Mouse (Mus musculus) brain, adult 2 months (tissue): ENCODE measurements around the gene Lrrc8d.

Experiments
- DNase-seq: peaks from one replicate; pipeline ENCODE4 v3.0.0; 2011; ENCODE audit warnings: low read depth, low spot score

Lrrc8d gene

DNA sequence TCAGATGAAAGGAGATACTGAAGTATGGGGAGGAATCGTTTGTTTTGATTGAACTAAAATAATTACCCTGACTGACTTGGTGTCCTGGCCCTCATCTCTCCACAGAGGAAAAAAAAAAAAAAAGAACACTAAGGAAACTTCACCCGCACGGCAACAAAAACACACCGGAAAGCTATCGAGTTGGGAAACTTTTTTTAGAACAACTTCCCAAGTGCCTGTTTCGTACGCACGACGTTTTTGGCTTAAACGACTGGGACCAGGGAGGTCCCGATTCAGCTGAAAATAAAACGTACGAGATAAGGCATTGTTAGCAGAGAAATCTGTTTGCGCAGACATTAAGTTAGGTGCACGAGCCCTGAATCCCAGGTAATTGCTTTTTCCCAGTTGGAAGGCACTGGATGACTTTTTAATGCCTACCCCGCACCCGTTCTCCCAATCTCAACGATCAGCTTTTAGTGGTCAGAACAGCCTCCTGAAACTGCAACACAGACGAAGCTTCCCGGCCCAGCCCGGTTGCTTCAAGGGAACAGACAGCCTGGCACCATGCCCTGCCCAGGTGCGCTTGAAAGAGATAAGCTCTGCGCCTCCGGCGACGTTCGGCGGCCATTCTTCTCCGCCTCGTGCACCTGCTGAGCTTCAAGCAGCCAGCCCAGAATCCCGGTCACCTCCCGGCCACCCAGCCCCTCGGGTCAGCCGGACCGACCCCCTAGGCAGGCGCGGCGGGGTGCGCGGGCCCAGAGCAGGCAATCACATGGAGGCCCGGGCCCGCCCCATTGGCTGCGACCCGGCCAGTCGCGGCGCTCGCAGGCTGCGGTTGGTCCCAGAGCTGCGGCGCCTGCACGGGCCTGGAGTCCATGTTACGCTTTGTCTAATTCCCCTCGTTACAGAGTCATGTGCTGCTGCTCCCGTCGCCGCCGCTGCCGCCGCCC, at the start of gene Lrrc8d:
Gene Lrrc8d (plus strand): TSS at position 829 of the 929 bp plus-strand sequence.
- DNase-seq: peak; percentile 94

DNA sequence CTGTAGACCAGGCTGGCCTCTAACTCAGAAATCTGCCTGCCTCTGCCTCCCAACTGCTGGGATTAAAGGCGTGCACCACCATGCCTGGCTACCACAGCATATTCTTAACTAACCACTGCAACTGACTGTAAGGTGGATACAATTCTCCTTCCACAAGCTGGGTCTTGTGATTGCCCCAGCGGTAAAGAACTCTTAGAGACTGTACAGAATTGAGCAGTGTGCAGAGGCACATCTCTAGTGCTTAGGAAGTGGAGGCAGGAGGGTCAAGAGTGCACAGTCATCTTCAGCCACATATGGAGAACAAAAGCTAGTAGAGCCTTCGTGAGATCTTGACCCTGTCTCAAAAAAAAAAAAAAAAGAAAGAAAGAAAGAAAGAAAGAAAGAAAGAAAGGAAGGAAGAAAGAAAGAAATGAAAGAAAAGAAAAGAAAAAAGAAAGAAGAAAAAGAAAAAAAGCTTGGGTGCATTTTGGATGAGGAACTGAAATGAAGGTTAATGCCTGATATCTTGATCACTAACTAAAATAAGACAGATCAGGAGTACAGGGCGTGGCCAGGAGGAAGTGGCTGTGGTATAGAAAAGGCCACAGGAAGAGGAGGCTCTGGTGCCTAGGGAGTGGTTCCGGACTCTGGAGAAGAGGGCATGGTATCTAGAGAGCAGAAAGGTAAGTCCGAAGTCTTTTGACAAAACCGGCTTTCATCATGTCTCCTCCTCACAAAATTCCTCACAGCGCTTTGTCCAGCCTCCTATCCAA, 48.9 kb upstream of the Lrrc8d start:
- DNase-seq: no peak

DNA sequence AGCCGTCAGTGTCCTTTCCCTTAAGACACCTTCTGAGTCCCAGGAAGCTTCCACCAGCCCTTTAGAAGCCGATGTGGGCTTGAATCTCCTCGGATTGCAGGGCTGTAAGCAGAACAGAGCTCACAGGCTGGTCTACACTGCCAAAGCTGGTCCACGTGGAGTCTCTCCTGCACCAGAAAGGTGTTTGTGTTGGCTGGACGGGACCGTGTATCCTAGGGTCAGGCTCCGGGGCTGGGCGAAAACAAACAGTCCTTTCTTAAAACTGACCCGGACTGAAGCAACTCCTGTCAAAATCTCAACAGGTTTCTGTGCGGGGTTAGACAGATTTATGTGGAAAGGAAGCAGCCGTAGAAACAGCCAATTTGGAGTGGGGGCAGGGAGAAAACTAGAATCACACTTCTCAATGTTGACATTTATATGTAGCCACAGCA, 48.2 kb upstream of the Lrrc8d start:
- no peak for DNase-seq

DNA sequence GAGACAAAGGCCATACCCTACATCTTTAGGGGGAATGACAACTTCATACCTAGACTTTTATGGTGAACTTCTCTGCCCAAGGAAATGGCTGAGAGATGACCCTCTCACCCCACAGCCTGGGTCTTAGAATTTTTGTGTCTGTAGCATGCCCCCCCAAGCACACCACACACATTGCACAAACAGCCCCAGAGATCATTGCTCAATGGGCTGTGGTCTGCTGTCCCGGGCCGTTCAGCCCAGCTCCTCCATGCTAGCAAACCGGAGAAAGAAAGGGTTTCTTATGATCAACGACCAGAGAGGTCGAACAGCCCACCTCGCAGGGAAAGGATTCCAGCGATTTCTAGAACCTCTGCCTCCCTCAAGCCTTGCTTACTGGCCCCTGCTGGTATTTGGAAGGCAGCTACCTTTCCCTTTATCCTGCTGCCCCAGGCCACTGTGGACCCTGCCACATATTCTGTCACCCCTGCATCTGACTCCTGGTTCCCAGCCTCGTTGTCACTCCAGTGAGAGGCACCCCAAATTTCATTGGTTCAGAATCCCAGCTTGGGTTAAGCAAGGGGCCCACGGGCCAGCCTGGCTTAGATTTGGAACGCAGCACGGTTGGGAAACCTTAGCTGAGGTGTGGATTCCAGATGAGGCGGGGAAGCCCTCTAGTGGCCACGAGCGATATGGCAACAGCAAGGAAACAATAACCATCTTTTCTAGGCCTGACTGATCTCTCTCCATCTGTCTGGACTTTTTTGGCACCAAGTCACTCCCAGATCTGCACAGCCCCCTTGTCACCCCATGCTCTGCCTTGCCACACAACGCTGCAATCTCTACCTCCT, 45.3 kb upstream of the Lrrc8d start:
- peak; percentile 85 for DNase-seq

DNA sequence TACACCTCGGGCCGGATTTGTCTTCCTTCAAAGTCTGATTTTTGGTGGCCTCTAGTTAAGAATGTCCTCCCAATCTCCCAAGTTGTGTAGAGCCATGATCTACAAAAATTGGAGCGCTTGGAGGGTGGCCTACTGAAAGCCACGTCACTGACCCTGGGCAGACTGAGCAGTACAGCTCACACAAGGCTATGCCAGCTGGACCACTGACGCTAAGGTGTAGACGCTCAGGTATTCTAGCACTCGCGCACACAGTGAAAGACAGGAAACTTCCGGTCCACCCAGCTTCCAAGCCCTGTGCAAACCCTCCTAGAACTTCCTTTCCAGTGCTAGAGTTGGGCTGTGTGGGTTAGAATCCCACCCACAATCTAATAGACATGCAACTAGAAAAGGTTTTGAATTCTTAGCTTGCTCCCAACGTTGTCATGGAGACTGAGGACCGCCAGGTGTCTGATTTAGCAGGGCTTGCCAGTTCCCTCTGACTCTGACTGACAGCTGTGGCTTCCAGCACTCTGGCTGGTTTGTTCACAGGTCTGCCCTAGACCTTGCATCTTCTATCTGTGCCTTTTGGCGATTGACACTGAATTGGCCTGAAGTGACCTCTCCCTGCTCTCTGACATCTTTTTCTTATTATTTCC, 44.6 kb upstream of the Lrrc8d start:
- peak; percentile 53 for DNase-seq

DNA sequence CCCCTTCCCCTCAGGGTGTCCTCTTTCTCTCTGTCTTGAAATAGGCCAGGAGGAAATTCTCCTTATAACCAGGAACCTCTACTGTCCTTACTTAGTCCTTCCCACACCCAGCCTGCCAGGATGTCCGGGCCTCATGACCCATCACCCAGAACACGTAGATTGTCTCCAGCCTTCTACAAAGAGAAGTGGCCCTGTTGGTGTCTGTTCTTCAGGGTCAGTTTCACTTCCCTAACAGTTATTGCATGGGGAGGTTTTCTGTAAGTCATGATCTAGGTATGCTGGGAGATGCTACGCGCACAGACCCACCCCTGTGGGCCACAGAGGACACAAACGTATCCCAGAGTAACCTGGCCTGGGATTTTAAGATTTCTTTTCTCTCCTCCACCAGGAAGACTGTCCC, 37.9 kb upstream of the Lrrc8d start:
- DNase-seq: no peak

DNA sequence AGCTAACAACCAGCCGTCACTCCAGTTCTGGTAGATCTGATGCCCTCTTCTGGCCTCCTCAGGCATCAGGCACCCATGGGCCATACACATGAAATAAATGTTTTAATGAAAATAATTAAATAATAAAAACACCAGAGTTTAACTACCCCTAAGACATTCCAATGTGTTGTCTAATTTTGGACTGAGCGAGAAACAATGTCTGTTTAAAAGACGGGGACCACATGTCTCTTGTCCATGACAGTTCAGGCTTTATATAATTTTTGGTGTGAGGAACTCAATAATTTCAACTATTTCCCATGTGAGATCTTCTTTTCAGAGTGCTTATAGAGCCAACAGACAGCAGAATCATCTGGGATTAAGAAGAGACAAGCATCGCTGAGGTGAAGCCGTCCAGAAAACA, 32.8 kb upstream of the Lrrc8d start:
- DNase-seq: no peak

DNA sequence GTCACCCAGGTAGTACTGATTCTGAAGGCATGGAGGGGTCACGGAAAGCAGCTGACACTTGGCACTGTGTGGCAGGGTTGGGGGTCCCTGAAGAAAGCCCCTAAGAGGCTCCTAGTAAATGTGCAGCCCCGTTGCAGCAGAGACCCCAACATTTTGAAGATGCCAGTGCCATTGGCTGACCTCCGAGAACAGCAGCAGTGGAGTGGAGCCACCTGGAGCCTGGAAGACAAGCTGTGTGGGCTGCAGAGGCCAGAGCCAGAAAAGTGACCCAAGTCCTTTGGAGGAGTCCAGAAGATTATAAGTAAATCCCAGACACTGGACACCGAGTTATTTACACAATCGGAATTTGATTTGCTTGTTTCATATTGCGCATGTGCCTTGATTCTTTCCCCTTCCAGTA, 32.4 kb upstream of the Lrrc8d start:
- no peak for DNase-seq

DNA sequence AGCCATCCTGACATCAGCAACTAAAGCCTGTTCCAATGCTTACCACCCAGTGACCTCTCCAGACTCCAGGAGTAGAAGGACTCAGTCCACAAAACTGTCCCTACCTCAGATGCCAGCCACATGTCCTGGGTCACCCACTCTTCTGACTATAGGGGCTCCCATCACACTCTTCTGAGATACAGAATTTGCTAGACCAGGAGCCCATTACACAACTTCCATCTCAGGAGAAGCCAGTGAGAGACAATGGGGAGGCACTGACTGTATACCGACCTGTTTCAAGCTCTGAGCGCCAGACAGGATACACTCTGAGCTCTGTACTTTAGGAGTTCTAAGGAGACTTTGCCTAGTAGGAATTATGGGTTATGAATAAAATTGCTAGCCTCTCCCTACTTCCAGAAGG, 30.7 kb upstream of the Lrrc8d start:
- DNase-seq: no peak

DNA sequence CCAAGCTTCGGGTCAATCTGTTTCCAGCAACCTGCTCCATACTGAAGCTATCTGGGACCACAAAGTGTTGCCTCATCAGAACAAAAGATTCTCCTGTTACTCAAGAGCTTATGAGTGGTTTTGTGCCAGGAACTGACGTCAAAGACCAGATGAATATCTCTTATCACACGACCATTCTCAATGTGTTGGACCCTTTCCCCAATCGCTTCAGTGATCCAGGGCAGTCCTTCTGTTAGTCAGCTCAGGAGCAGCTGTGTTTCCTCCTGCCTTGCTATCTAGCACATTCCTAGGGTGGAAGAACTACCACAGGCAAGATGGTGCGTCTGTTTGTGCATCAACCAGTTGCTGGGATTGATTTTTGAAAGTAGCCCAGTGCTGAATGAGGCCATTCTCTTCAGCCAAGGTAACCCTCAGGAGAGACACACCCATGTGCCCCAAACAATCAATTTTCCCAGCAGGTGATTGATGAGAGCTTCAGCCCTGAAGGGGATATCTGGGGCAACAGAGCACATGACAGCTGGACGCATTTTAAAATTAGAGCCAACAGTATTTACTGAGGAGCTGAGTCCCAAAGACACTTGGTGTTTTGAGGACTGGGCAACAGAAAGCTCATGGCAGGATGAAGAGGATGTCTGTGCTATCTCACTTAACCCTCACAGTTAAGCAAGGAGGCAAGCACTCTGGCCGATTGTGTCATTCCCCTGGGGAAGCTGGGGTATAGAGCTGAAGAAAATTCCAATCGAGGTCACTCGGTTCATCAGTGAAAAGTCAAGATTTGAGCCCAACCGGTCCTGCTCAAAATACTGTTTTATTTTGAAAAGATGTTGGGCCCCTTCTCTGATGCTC, 30.0 kb upstream of the Lrrc8d start:
- DNase-seq: peak; percentile 32

DNA sequence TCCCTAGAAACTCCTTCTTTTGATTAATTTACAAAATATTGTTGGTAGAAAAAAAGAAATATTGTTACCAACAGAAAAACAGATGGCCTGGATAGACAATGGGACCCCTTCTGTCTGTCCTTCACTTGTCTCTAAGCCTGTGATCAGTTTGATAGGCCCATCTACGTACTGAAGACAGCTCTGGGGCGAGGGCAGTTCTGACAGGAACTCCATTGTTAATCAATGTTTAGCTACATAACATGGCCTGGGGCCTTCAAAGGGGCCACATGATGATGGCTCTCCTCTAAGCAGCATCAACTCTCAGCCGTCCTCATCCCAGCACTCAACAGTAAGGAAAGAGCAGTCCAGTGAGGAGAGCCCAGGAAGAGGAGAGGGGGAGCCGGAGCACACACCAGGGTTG, 27.4 kb upstream of the Lrrc8d start:
- no peak for DNase-seq

DNA sequence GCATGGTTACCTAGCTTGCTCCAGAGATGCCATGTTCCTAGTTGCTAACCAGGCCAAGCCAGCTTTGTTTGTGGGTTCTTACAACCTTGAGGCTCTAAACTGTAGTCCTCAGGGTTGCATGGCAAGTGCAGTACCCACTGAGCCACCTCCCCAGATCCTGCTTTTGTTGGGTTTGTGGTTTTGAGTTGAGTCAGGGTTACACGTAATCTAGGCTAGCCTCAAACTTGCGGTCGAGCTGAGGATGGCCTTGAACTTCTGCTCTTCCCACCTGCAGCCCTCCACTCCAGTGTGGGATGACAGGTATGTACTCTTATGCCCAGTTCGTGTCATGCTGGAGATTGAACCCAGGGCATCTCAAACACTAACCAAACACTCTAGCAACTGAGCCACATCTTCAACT, 24.3 kb upstream of the Lrrc8d start:
- no peak for DNase-seq

DNA sequence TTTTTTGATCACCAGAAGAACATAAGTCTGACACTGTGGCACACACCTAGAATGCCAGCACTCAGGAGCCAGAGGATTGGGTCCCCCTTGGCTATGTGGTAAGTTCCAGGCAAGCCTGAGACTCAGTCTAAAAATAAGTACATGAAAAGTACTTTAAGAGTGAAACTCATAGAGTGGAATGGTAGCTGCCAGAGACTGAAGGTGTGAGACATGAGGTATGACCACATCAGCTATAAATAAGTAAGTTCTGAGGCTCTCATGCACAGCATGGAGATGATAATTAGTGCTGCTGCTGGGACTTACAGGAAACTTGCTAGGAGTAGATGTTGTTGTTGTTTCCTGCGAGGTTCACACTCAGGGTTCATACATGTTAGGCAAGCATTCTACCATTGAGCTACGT, 22.7 kb upstream of the Lrrc8d start:
- peak; percentile 64 for DNase-seq

DNA sequence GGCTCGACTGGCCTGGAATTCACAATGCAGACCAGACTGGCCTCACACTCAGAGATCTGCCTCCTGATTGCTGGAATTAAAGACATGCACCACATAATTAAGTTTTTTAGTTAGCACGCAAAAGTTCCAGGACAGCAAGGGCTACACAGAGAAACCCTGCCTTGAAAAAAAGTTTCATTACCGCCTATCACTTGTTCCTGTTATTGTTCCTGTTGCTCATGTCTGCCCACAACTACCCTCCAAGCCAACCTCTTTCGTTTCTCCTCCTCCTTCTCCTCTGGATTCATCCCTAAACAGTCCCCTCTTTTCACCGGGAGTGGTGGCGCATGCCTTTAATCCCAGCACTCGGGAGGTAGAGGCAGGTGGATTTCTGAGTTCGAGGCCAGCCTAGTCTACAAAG, 21.5 kb upstream of the Lrrc8d start:
- no peak for DNase-seq

DNA sequence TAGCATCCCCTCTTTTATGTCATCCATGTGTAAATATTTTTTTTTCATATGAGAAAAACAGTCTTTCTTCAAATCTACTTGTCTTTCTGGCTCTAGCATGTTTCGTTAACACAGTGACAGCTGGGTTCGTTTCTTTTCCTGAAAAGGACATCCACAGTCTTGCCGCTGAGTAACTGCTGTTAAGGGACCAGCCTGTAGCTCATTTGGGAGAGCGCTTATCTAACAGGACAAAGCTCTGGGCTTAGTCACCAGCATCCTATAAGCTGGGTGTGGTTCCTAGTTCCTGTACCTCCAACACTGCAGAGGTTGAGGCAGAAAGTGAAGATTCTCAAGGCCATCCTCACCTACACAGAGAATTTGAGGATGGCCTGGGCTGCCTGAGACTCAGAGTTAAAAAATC, 20.5 kb upstream of the Lrrc8d start:
- DNase-seq: peak; percentile 73

DNA sequence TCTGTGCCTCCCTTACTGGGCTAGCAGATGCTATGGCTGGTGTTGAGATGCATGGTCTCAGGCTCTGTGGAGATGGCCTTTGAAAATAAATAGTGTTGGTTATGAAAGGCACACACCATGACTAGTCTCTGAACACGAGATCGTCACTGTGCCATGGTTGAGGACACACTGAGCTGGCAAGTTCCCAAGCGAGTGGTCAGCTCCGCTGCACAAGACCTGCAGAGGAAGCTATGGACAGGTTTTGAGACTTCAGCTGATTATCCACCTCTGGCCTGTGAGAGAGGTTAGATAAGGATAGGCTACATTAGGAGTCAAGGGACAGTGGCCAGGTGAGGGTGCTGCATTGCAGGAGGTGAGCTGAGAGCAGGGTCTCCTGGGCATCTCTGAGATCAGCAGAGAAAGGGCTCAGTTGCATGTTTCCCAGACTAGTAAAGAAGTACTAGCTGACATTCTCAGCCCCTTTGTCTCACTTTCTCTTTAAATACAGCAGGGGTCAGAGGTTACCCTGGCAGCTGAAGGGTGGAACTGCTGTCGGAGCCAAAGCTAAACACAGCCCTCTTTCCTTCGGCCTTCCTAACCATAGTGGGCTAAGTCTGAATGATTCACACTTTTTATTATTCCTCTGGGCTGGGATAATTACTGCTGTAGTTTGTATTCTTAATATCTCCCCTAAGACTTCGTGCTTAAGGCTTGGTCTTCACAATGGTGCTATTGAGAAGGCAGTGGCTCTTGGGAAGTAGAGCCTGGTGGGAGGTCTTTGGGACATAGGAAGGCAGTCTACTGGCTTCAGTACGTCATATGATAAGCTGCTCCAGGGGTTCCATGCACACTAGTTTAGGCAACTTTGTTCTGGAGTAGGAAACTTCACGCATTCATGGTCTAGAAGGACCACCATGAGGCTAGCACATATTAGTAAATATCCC, 19.6 kb upstream of the Lrrc8d start:
- no peak for DNase-seq

DNA sequence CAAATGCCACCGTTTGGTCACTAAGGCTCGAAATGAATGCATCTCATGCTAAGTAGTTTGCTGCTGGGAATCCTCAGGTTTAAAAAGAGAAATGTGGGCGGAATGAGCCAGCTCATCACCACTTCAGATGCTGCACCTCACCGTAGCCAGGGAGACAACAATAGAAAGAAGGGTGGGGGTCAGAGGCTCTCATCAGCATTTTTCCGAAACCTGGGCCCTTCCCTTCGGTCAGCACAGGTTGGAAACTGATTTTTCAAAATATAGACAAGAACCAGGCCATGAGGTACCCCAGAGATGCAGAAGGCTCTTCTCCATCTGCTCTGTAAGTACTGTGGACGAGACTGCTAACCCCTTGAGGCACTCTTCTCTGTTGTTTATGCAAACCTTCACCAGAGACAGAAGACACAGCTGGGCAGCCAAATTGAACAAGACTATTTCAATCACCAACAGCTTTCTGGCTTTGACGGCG, 17.6 kb upstream of the Lrrc8d start:
- peak; percentile 79 for DNase-seq

DNA sequence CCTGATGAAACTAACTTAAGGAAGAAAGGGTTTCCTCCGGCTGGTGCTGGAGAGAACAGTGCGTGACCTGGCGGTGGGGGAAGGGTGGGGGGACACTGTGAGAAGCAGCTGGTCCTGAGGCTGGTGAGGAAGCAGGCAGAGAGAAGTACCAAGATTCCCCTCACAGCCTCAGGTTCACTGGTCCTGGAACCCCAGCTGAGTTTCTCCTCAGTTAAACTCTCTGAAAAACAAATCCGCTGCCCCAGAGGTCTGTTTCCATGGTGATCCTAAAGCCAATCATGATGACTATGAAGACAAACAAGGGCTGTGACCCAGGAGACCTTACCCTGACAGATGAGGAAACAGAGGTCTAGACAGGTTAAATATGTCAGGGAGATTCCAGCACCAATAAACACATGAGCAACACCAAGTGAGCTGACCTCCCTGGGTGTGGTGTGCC, 15.8 kb upstream of the Lrrc8d start:
- DNase-seq: no peak
